Mouse (Mus musculus) MEL (cell line): ENCODE measurements around the gene Olfr520. TPM values are rescaled to one million over a fixed set of nuclear protein-coding genes. Genes with fewer than 3 reads are reported as not detected.

Source experiments
- DNase-seq: peaks from one replicate; pipeline ENCODE4 v3.0.0; 2011; ENCODE audit warnings: low read depth, low spot score
- H3K27ac ChIP-seq: 2 replicates; pipeline ENCODE4 v1.5.1; 2012; ENCODE audit warnings: low read depth, mild to moderate bottlenecking, control low read depth, low read length, moderate library complexity; ENCODE audit not compliant: control insufficient read depth
- H3K27me3 ChIP-seq, 2 experiments: fragments of 150-350 bp in 1 of 2; sonication (generic) in 1 of 2; 2 replicates each; pipeline ENCODE4 v1.6.1; 2012; ENCODE audit warnings: low read length in 2 of 2, mild to moderate bottlenecking in 2 of 2, improper control_type of control experiment in 1 of 2, moderate library complexity in 1 of 2; ENCODE audit not compliant: insufficient read depth in 2 of 2, control insufficient read depth in 1 of 2
- H3K36me3 ChIP-seq, 2 experiments: 2 replicates each; pipeline ENCODE4 v1.6.1; 2012 to 2014; ENCODE audit warnings: low read length in 2 of 2, improper control_type of control experiment in 1 of 2, inconsistent platforms in 1 of 2, mild to moderate bottlenecking in 1 of 2; ENCODE audit not compliant: insufficient read depth in 2 of 2, control insufficient read depth in 1 of 2
- H3K4me1 ChIP-seq, 2 experiments: fragments of 150-350 bp in 1 of 2; sonication (generic) in 1 of 2; 2 replicates each; pipeline ENCODE4 v1.6.1; 2012; ENCODE audit warnings: low read length in 2 of 2, improper control_type of control experiment in 1 of 2, mild to moderate bottlenecking in 1 of 2; ENCODE audit not compliant: insufficient read depth in 2 of 2, control insufficient read depth in 1 of 2
- H3K4me3 ChIP-seq, 2 experiments: fragments of 150-350 bp in 1 of 2; sonication (generic) in 1 of 2; 2 replicates each; pipeline ENCODE4 v1.5.1; 2012; ENCODE audit warnings: low read depth in 2 of 2, low read length in 2 of 2, mild to moderate bottlenecking in 2 of 2, moderate library complexity in 2 of 2, control low read depth in 1 of 2, improper control_type of control experiment in 1 of 2; ENCODE audit not compliant: control insufficient read depth in 1 of 2, insufficient read depth in 1 of 2
- H3K79me2 ChIP-seq: 2 replicates; pipeline ENCODE4 v1.6.1; 2012; ENCODE audit warnings: mild to moderate bottlenecking, low read length, moderate library complexity; ENCODE audit not compliant: control insufficient read depth, poor library complexity, insufficient read depth
- H3K9ac ChIP-seq: 2 replicates; pipeline ENCODE4 v1.6.1; 2012; ENCODE audit warnings: low read depth, mild to moderate bottlenecking, control low read depth, low read length, moderate library complexity; ENCODE audit not compliant: control insufficient read depth, poor library complexity, severe bottlenecking
- H3K9me3 ChIP-seq: fragments of 150-350 bp; sonication (generic); replicated peaks from 2 replicates; pipeline ENCODE4 v1.6.1; 2012; ENCODE audit warnings: mild to moderate bottlenecking, low read length, improper control_type of control experiment, moderate library complexity; ENCODE audit not compliant: insufficient read depth
- CHD1 ChIP-seq: IDR thresholded peaks from 2 replicates; pipeline ENCODE4 v1.6.1; 2012; ENCODE audit warnings: low read depth, mild to moderate bottlenecking, inconsistent platforms, low read length, improper control_type of control experiment
- CHD2 ChIP-seq: IDR thresholded peaks from 2 replicates; pipeline ENCODE4 v1.6.1; 2011; ENCODE audit warnings: low read length, improper control_type of control experiment
- CTCF ChIP-seq, 3 experiments: IDR thresholded peaks in 2 of 3; conservative IDR thresholded peaks in 1 of 3; 2 replicates each; pipeline ENCODE4 v1.5.1; 2011 to 2012; ENCODE audit warnings: low read length in 3 of 3, low read depth in 2 of 3, mild to moderate bottlenecking in 2 of 3, improper control_type of control experiment in 1 of 3, inconsistent platforms in 1 of 3, mixed read lengths in 1 of 3, moderate library complexity in 1 of 3; ENCODE audit not compliant: control insufficient read depth in 1 of 3, insufficient read depth in 1 of 3, poor library complexity in 1 of 3, severe bottlenecking in 1 of 3
- E2F4 ChIP-seq: IDR thresholded peaks from 2 replicates; pipeline ENCODE4 v1.6.1; 2011; ENCODE audit warnings: low read depth, low read length, improper control_type of control experiment, borderline replicate concordance
- ETS1 ChIP-seq: IDR thresholded peaks from 2 replicates; pipeline ENCODE4 v1.6.1; 2012; ENCODE audit warnings: low read depth, mild to moderate bottlenecking, inconsistent platforms, low read length, improper control_type of control experiment, moderate library complexity
- GATA1 ChIP-seq: IDR thresholded peaks from 2 replicates; pipeline ENCODE4 v1.6.1; 2011; ENCODE audit warnings: low read depth, low read length, improper control_type of control experiment
- HCFC1 ChIP-seq: IDR thresholded peaks from 2 replicates; pipeline ENCODE4 v1.6.1; 2012; ENCODE audit warnings: low read depth, mild to moderate bottlenecking, inconsistent platforms, low read length, improper control_type of control experiment, moderate library complexity
- JUND ChIP-seq: IDR thresholded peaks from 2 replicates; pipeline ENCODE4 v1.6.1; 2011; ENCODE audit warnings: low read depth, mild to moderate bottlenecking, improper control_type of control experiment, low read length
- KAT2A ChIP-seq: conservative IDR thresholded peaks from 2 replicates; pipeline ENCODE4 v1.6.1; 2012; ENCODE audit warnings: low read depth, low read length, improper control_type of control experiment, inconsistent platforms
- MAFK ChIP-seq: IDR thresholded peaks from 2 replicates; pipeline ENCODE4 v1.6.1; 2011; ENCODE audit warnings: low read depth, mild to moderate bottlenecking, low read length, improper control_type of control experiment, borderline replicate concordance
- MAX ChIP-seq: IDR thresholded peaks from 2 replicates; pipeline ENCODE4 v1.6.1; 2011; ENCODE audit warnings: low read length, improper control_type of control experiment
- MYB ChIP-seq: IDR thresholded peaks from 2 replicates; pipeline ENCODE4 v1.6.1; 2011; ENCODE audit warnings: mild to moderate bottlenecking, low read depth, low read length, improper control_type of control experiment
- MYC ChIP-seq: IDR thresholded peaks from 2 replicates; pipeline ENCODE4 v1.6.1; 2011; ENCODE audit warnings: low read depth, mild to moderate bottlenecking, low read length, improper control_type of control experiment, moderate library complexity
- NELFE ChIP-seq: IDR thresholded peaks from 2 replicates; pipeline ENCODE4 v1.6.1; 2011; ENCODE audit warnings: low read depth, low read length, improper control_type of control experiment
- NRF1 ChIP-seq: IDR thresholded peaks from 2 replicates; pipeline ENCODE4 v1.6.1; 2014; ENCODE audit warnings: low read depth, mild to moderate bottlenecking, inconsistent platforms, low read length, improper control_type of control experiment, moderate library complexity; ENCODE audit not compliant: poor library complexity, insufficient read depth, severe bottlenecking
- POLR2AphosphoS2 ChIP-seq: IDR thresholded peaks from 2 replicates; pipeline ENCODE4 v1.6.1; 2011; ENCODE audit warnings: low read length, improper control_type of control experiment
- POLR2AphosphoS5 ChIP-seq: IDR thresholded peaks from 2 replicates; pipeline ENCODE4 v1.6.1; 2012; ENCODE audit warnings: low read depth, borderline replicate concordance, mild to moderate bottlenecking, inconsistent platforms, low read length, moderate library complexity, mixed read lengths
- RAD21 ChIP-seq: IDR thresholded peaks from 2 replicates; pipeline ENCODE4 v1.6.1; 2011; ENCODE audit warnings: mild to moderate bottlenecking, low read depth, low read length, improper control_type of control experiment
- RCOR1 ChIP-seq: IDR thresholded peaks from 2 replicates; pipeline ENCODE4 v1.6.1; 2012; ENCODE audit warnings: low read depth, mild to moderate bottlenecking, inconsistent platforms, low read length, improper control_type of control experiment
- SIN3A ChIP-seq: IDR thresholded peaks from 2 replicates; pipeline ENCODE4 v1.6.1; 2012; ENCODE audit warnings: low read length, improper control_type of control experiment, inconsistent platforms
- TAL1 ChIP-seq: IDR thresholded peaks from 2 replicates; pipeline ENCODE4 v1.6.1; 2012; ENCODE audit warnings: mild to moderate bottlenecking, inconsistent platforms, low read length, moderate library complexity, mixed read lengths
- TBP ChIP-seq: IDR thresholded peaks from 2 replicates; pipeline ENCODE4 v1.8.0; 2011; ENCODE audit warnings: low read depth, low read length, improper control_type of control experiment
- USF2 ChIP-seq, 2 experiments: IDR thresholded peaks; 2 replicates each; pipeline ENCODE4 v1.6.1; 2011 to 2012; ENCODE audit warnings: improper control_type of control experiment in 2 of 2, low read length in 2 of 2, borderline replicate concordance in 1 of 2, inconsistent platforms in 1 of 2, low read depth in 1 of 2, mild to moderate bottlenecking in 1 of 2; ENCODE audit not compliant: insufficient read depth in 1 of 2
- ZC3H11A ChIP-seq: IDR thresholded peaks from 2 replicates; pipeline ENCODE4 v1.6.1; 2012; ENCODE audit warnings: low read depth, mild to moderate bottlenecking, inconsistent platforms, low read length, improper control_type of control experiment
- ZMIZ1 ChIP-seq: IDR thresholded peaks from 2 replicates; pipeline ENCODE4 v1.6.1; 2012; ENCODE audit warnings: low read depth, mild to moderate bottlenecking, inconsistent platforms, low read length, improper control_type of control experiment, moderate library complexity
- ZNF384 ChIP-seq: IDR thresholded peaks from 2 replicates; pipeline ENCODE4 v1.6.1; 2012; ENCODE audit warnings: low read depth, mild to moderate bottlenecking, inconsistent platforms, low read length, improper control_type of control experiment
- polyA plus RNA-seq, 2 experiments: library from polyadenylated mRNA; stranded (reverse) in 1 of 2; unstranded in 1 of 2; fragments of >175 nt in 1 of 2; fragments of >200 nt in 1 of 2; gene quantifications; 2 replicates each; pipeline versions ENCODE4 v1.2.1 to v1.2.4; 2012; ENCODE audit warnings: low replicate concordance in 2 of 2, low read depth in 1 of 2; ENCODE audit not compliant: insufficient read length in 2 of 2, insufficient read depth in 1 of 2, missing spikeins in 1 of 2
- total RNA-seq: library from RNA; depleted of rRNA; stranded (reverse); fragments of 300-350 nt; gene quantifications from 2 replicates; pipeline ENCODE4 v1.2.3, GENCODE M21; 2012

Gene Olfr520
- total and polyA plus RNA-seq, 3 experiments: not detected

- no peaks in the 10 kb centered on the region for H3K79me2 ChIP-seq
- TF ChIP-seq MAFK (no peak), CTCF (IDR thresholded peaks at IDR 0.05 in 2 of 3, conservative IDR thresholded peaks at IDR 0.05 in 1 of 3; ENCODE audit: control insufficient read depth in 1 of 3, insufficient read depth in 1 of 3, low read depth in 2 of 3, low read length in 3 of 3, poor library complexity in 1 of 3, severe bottlenecking in 1 of 3) (no peak), CHD1 (no peak), TAL1 (no peak), POLR2AphosphoS2 (no peak), E2F4 (no peak), NELFE (no peak), KAT2A (no peak), GATA1 (no peak), MYC (no peak), HCFC1 (no peak), ZC3H11A (no peak), NRF1 (no peak), MYB (no peak)
- TF ChIP-seq, all 39 proteins: peak for 0
- Histone ChIP-seq H3K4me3 (no peak overlapping the region), H3K36me3 (no peaks in the 10 kb centered on the region), H3K9ac (no peak overlapping the region), H3K27me3 (peaks cover 5 to 6% of the 10 kb centered on the region in 2 experiments), H3K4me1 (no peaks in the 10 kb centered on the region), H3K27ac (no peak overlapping the region), H3K9me3 (no peaks in the 10 kb centered on the region)
- DNase-seq: no peak
Measured at GRCm38 (mm10) chr7:99712431-99712830, 17.6 kb upstream of the Olfr520 start.

GRCm38 (mm10) chr7:99716536-99716935 is 13.5 kb upstream of the Olfr520 start:
- Histone ChIP-seq H3K79me2 (no peaks in the 10 kb centered on the region), H3K9me3 (no peaks in the 10 kb centered on the region), H3K9ac (no peak overlapping the region), H3K27ac (no peak overlapping the region), H3K27me3 (peaks cover 5 to 6% of the 10 kb centered on the region in 2 experiments; a peak in 3 of 4 replicates), H3K4me1 (no peaks in the 10 kb centered on the region), H3K4me3 (no peak overlapping the region), H3K36me3 (no peaks in the 10 kb centered on the region)
- DNase-seq: no peak
- no peak for TF ChIP-seq RAD21
- no peak for TF ChIP-seq MYC
- no peak for TF ChIP-seq RCOR1
- TF ChIP-seq ZMIZ1: no peak
- TF ChIP-seq SIN3A: no peak
- TF ChIP-seq NRF1: no peak
- no peak for TF ChIP-seq MAX
- no peak for TF ChIP-seq POLR2AphosphoS5
- no peak for TF ChIP-seq JUND
- no peak for TF ChIP-seq ETS1
- TF ChIP-seq POLR2AphosphoS2: no peak
- no peak for TF ChIP-seq ZNF384
- no peak for TF ChIP-seq TBP
- no peak for TF ChIP-seq GATA1
- no peak for TF ChIP-seq CHD2
- no peak for TF ChIP-seq MYB
- TF ChIP-seq USF2 (IDR thresholded peaks at IDR 0.05; ENCODE audit: borderline replicate concordance in 1 of 2, insufficient read depth in 1 of 2, low read depth in 1 of 2, low read length in 2 of 2): no peak
- no peak for TF ChIP-seq KAT2A
- TF ChIP-seq, all 39 proteins: peak for 0
